Mouse (Mus musculus) cerebellum, adult (tissue): ENCODE data around the gene Pls1.

Experiments
- ATAC-seq: cut with Nextera tagmentation; 2 replicates; pipeline ENCODE4 v1.9.2; 2017; ENCODE audit warnings: mild to moderate bottlenecking, moderate library complexity, mixed read lengths; ENCODE audit not compliant: insufficient number of reproducible peaks, low FRiP score, low TSS enrichment

Gene Pls1

DNA sequence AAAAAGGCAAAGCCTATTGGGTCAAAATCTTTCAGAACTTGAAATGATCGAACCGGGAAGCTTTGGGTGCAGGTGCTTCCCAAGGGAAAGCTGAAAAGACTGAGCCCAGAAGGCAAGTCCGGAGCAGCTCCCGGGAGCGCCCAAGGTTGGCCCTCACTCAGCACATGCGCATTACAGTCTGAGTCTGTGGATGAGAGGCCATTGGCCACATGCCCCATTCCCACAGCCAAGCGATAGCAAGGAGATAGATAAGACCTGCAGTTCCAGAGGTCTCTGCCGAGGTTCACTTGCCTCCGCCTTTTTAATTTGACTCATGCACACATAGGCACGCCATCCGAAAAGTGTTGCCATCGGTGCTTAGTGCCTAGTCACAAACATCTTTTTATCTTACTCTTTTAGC, 39.7 kb downstream of the Pls1 start:
- ATAC-seq, result no peak

DNA sequence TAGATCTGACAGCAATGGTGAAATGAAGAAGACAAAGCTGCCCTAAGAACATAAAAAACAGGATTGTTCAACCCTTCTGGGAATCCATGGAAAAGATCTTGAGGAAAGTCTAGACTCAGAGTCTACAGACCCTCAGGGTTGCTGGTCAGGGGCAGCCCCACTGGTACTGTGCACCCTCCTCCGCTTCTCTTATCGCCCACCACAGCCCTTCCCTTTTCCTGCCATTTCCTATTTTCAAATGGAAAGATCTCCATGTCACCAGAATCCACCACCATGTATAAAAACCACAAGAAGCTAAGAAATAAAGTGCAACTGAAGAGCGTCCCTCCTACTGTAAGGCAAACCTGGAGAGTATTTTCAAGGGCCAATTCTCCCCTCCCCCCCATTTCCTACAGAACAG, 41.3 kb downstream of the Pls1 start:
- ATAC-seq, result no peak

DNA sequence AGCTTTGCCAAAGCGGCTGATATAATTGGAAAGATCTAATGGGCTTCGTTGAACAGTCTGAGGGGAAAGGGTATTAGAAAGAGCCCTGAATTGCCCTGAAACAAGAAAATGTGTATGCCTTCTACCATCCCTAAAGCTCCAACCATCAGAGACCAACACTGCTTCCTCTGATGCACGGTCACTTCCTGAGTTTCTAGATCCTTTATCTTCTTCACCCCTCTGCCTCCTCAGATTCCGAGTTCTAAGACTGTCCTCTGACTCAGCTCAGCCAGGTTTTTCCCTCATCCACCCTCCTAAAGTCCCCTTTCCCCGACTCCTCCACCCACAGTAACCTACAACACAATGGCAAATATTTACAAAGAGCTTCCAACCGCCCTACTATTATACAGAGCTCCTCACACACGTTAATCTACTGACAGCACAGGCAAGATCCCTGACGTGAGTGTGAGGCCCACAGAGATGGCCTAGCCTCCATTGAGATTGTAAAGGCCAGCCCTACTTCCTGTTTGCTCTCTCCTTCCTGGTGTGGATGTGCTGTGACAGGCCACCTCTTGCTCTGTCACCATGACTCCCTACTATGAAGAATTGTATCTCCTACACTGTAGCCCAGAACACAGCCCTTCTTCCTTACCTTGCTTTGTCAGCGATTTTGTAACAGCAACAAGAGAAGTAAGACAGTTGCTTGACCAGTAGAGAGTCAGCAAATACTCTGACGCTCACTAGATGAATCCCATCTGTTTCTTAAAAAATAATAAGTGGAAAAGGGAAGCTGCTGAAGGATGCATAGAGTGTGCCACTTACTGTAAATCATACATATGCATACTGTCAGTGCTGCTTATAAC, 43.3 kb downstream of the Pls1 start:
- no peak for ATAC-seq

DNA sequence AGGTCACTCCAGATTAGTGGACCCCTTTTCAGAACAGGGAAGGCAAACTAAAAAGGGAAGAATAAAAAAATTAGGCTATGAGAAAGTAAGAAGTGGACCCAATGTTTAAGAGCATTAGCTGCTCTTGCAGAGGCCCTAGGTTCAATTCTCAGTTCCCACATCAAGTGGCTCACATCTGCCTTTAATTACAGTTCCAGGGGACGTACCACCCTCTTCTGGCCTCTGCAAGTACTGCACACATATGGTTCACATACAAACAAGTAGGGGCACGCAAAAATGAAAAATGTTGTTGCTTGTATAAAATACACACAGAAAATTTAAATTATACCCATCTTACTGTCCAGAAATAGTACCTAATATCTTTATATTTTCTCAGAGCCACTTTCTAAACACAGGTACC, 48.8 kb downstream of the Pls1 start:
- no peak for ATAC-seq

DNA sequence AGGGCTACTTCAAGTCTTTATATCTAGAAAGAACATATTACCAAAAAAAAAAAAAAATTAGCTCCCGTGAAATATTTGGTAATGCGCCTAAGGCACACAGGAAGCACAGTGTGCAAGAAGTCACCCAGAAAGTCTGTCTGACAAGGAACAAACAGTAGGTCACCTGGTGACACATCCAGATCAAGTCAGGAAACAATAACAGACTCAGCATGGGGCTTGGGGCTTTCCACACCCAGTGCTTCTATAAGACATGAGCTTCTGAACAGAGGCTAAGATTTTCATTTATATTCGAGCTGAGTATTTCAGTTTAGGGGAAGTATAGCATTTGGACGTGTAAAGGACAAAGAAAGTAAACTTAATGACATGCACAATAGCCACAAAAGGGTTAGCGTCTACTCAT, 49.3 kb downstream of the Pls1 start:
- no peak for ATAC-seq

DNA sequence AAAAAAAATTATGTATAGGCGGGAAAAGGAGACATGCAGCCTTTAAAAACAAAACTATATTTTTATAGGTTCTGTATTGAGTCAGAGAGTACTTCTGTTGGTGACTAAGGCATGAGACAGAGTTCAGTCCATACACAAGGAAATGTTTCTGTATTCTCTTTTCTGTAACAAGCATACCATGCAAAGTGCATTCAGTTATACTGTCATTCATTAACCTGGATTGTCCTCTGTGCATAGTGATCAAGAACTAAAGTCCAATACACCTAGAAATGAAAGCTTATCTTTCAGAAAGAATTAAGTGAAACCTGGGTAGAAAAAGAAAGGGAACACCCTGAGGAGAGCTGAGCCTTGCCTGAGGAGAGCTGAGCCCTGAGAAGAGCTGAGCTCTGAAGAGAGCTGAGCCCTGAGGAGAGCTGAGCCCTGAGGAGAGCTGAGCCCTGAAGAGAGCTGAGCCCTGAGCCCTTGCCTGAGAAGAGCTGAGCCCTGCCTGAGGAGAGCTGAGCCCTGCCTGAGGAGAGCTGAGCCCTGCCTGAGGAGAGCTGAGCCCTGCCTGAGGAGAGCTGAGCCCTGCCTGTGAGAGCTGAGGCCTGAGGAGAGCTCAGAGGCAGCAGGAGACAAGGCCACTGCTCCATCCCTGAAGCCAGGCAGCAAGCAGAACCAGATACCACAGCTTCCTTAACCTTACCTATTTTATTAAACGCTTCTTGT, 49.9 kb downstream of the Pls1 start:
- ATAC-seq, result no peak

DNA sequence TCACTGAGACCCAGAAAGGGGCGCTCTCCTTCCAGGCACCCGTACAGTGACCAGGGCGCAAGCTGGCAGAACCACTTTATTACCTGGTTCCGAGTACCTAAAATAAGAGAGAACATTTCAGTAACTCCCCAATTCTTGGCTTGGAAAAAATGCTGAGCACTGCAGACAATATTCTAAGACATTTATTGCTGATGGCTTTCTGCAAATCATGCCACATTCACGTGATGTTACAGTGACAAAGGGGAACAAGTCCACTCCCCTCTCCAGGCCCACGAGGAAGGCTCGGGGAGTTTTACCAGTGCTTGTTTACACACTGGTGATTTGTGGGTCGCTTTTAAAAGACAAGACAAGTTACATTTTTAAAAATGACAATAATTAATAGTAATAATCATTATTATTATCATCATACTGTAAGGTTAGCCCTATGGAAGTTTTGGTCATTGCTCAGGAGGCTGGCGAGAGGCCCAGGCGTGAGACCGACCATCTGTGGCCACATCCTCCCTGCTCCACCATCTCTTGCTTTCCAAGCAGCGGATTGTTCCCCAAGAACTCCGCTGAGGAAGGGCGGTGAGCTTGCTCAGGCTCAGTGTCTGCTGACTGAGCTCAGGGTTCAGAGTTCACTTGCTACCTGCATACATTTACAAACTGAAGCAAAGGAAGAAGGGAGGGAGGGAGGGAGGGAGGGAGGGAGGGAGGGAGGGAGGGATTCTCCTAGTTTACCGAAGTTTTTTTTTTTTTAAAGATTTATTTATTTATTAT, 50.9 kb downstream of the Pls1 start:
- no peak for ATAC-seq

DNA sequence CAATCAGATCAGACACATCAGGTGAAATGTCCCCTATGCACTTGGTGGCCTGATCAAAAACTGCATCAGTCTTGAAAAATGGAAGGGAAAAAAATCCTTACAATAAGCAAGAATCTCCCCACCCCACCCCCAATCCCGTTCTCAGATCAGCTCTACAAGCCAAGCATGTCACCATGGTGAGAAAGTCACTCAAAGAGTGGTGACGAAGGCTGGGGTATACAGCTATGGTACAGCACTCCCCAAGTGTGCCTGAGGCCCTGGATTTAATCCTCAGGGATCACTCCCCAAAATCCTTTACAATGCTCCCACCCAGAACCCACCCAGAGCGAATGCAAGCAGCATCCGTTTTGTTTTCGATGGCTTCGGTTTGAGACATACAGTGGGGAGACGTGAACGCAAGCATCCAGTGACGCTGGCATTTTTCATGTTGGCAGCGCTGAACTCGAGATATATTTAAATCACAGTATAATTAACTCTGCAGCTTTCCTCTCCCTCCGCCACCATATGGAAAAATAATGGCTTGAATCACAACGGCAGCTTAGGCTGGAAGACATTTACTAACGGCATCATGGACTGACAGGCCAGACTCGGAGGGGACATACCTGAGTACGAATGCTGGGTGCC, 60.1 kb downstream of the Pls1 start:
- ATAC-seq, result no peak

DNA sequence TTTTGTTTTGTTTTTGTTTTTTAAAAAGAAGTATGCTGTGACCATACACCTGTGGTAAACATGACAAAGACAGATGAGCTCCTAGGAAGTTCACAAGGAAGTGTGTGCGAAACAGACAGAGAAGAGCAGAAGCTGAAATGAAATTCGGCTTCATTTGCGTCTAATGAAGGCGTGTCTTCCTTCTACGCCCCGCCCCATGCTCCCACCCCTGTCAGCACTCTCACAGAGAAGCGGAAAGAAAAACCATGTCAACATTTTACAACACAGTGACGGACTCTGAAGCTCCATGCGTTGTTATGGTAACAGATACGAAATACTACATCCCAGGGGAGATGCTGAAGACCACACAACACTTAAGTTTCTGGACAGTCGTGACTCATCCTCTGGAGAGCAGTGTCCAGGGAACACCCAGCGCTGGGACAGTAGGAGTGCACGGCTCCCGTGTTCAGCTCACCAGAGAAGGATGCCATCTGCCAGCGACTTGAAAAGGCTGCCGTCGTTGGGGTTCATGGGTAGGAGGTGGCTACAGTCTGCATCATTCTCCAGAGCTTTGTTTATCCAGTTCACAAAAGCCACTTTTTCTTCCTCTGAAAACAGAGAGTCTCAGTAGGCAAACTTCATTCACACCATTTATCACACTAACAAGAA, 61.3 kb downstream of the Pls1 start:
- ATAC-seq, result no peak

DNA sequence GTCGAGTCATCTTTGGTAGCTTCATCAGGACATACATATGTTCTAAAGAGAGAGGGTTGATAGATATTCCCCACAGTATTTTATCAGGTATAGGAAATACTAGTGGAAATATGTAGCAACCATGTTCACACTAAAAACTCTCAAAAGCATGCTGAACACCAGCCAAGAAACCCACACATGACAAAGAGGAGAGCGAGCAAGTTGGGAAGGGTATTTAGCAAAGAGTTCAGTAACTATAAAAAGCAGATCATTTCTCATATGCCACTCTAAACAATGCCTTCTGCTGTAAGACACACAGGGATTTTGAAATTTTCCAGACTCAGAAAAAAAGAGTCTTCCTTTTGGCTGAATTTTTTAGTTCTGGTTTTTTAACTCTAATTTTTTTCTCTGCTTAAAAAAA, 73.4 kb downstream of the Pls1 start:
- ATAC-seq, result no peak

DNA sequence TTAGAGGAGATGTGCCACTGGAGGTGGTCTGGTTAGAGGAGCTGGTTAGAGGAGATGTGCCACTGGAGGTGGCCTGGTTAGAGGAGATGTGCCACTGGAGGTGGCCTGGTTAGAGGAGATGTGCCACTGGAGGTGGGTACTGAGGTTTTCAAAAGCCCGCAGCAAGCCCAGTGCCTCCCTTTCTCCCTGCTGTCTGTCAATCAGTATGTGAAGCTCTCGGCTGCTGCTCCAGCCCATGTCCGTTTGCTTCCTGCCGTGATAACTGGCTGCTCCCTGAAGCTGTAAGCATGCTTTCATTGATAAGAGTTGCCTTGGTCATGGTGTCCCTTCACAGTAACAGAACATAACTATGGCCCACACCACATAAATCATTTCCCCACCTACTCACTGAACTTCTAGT, 81.9 kb downstream of the Pls1 start:
- no peak for ATAC-seq

DNA sequence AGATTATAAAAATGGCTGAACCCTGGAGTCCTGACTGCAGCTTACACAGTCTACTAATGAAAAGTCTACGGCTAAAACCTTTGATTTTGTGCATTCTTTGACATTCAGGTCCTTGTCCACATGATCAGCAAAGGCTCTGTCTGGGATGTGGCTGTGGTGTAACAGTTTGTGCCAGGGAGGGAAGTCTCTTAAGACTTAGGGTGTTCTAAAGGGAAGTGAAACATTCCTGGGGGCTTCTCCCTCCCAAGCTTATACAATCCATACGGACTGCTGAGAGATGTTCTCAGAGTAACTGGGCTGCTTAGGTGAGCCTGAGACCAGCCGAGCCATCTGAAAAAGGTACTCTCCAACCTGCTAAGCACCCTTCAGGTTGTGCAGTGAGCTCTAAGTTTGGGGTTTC, 82.9 kb downstream of the Pls1 start:
- no peak for ATAC-seq

DNA sequence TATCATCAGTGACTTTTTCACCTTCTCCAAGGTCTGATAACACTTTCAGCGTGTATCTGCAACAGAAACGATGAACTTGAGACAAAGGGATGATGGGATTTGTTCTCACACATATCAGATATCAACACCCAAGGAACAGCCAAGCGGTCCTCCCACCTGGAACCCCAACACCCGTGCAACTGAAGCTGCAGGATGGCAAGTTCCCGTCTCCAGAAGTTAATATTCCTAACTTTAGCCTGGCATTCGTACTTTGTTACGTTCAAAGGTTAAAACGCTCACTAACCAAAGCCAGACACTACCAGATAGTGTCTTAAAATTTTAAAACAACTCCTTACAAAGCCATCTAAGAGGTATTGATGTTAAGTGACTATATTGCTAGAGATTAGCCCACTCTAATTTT, 83.7 kb downstream of the Pls1 start:
- no peak for ATAC-seq

DNA sequence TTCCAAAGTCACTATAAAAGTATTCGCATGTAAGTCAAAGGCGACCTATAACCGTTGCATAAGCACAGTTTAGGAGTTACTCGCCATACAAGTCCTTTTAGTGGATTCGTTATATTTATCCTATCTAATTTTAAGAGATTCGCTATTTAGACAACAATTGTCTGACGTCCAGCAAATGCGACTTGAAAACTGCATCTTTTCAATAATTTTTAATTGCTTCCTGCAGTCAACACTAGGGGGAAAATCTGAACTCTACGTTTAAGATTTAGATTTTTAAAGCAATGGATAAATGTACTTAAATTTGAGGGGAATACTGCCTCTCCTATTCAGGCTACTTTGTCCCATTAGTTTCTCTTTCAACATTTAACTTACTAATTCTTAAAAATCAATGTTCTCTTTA, 94.4 kb downstream of the Pls1 start:
- no peak for ATAC-seq

DNA sequence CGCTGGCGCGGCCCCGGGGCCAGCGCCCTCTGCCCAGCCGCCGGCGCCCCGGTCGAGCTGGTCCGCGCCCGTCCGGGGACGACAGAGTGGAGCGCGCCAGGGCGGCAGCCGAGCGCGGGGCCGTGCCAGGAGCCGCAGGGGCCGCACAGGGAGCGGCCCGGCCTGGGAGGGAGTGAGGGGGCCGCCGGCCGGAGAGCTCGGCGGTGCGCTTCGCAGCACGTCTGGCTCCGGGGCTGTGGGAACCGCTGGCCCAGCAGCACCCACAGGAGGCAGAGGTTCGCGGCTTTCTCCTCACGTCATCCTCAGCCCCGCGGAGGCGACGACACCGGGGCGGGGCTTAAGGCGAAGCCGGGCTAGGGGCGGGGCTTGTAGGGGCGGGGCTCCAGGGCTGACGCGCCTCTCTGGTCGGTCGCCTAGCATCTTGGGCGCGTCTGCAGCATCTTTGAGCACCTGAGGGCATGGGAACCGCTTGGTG, 95.0 kb downstream of the Pls1 start, which contains the start of gene Trpc1:
Gene Trpc1 (minus strand): TSS at position 339 of the 475 bp plus-strand sequence.
- ATAC-seq, result peak; percentile 93

DNA sequence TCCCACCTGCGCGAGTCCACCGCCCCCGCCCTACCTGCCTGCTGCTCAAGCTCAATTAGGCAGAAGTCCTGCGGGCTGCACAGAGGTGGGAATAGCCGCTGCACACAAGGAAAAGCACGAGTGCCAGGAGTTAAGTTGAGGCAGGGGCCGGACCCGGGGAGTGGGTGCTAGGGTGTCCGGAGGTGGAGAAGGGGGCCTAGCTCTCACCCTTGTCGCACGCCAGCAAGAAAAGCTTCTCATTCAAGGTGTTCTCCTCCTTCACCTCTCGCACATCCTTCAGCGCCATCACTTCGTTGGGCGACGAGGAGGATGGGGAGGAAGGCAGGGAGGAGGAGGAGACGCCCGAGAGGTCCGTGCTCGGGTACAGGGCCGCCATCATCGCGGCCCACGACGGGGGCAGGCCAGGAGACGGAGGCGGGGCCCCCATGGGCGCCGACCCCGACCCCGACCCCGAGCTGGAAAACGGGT, 95.6 kb downstream of the Pls1 start:
- peak; percentile 56 for ATAC-seq

DNA sequence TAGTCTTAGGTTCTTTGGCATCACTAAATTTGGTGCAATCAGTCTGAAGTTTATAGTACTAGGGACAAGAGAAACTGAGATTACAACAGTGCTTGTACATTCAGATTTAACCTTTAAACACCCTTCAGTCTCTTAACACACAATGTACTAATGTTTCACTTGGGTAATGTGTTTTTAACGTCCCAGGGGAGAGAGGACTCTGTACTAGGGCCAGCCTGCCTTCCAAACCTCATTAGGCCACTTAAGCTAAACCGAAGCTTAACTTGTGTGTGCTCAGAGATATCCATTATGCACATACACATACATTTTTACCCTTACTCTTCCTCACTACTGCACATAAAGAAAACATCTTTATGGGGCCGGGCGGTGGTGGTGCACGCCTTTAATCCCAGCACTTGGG, 97.8 kb downstream of the Pls1 start:
- no peak for ATAC-seq

DNA sequence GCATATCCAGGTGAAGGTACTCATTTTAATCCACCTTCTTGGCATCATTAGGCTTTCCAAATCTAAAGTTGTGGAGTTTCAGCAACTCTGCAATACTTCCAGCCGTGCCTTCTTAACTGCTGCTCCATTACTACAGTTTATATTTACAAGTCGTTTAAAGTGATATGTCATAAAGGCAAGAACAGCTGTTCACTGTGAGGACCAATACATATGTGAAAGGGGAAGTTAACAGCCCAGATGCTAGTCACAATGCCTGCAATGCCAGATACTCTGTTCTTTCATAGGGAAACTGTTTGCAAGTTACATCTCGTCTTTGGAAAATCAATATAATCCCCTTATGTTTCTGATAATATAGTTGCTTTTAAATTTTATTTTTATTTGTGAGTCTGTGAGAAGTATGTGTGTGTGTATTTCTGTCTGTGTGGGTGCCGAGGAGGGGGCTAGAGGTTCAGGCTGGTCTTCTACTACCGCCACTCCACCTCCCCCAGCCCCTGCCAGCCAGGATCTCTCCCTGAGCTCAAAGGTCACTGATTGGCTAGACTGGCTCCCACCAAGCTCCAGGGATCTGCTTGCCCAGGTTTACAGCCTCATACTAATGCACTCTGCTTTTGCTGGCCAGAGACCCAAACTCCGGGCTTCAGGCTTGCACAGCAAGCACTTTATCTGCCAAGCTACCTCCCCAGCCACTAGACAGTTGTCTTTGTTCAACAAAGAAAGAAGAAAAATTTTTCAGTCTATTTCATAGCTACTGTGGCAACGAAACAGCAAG, 100.1 kb downstream of the Pls1 start:
- ATAC-seq, result no peak

DNA sequence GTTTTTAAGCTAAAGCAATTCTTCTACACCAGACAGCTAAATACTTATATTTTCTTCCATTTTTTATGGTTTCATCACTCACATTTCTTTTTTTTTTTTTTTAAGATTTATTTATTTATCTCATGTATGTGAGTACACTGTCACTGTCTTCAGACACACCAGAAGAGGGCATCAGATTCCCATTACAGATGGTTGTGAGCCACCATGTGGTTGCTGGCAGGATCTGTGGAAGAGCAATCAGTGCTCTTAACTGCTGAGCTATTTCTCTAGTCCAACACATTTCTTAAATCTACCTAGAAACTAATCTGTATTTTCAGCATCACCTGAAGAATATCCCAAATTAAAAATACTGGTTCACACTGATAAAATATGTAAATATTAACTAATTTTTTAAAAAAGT, 108.9 kb downstream of the Pls1 start:
- ATAC-seq, result no peak
